Mouse (Mus musculus) limb, embryonic 10.5 days (tissue): ENCODE measurements at regions not wholly inside any gene's neighbourhood (a gene's known extent, or its start where the extent isn't known, plus 50 kb on each side); places are given as distances from the start of the nearest gene placed in this dataset.
A peak's percentile ranks its signal among the peaks of the same experiment; 100 is the strongest.

Source experiments
- DNase-seq: peaks from one replicate; pipeline ENCODE4 v3.0.0-alpha.2; 2017; ENCODE audit warnings: low spot score
- H3K27ac ChIP-seq: fragments of 300-500 bp; sonication (generic); 2 replicates; pipeline ENCODE4 v1.5.1; 2016; ENCODE audit warnings: mild to moderate bottlenecking
- H3K27me3 ChIP-seq: fragments of 300-500 bp; sonication (generic); 2 replicates; pipeline ENCODE4 v1.6.1; 2016; ENCODE audit warnings: low read depth, mild to moderate bottlenecking; ENCODE audit not compliant: poor library complexity, severe bottlenecking
- H3K36me3 ChIP-seq: fragments of 300-500 bp; sonication (generic); 2 replicates; pipeline ENCODE4 v1.6.1; 2016; ENCODE audit warnings: mild to moderate bottlenecking, moderate library complexity
- H3K4me1 ChIP-seq: fragments of 300-500 bp; sonication (generic); 2 replicates; pipeline ENCODE4 v1.6.1; 2016
- H3K4me3 ChIP-seq: fragments of 300-500 bp; sonication (generic); 2 replicates; pipeline ENCODE4 v1.5.1; 2016; ENCODE audit warnings: mild to moderate bottlenecking, moderate library complexity
- H3K9me3 ChIP-seq: fragments of 300-500 bp; sonication (generic); replicated peaks from 2 replicates; pipeline ENCODE4 v1.6.1; 2016; ENCODE audit warnings: mild to moderate bottlenecking
- WGBS: fragments of 180-500 bp; shearing (Covaris S2); methylation state at CpG from one replicate; pipeline ENCODE4 v1.1.7; 2016; 5-methylcytosine and 5-hydroxymethylcytosine counted together

GRCm38 (mm10) chr12:91980321-91980720 lies 131.4 kb upstream of the Sel1l start:
- no peak for DNase-seq
- Histone ChIP-seq H3K36me3 (no peaks in the 10 kb centered on the region), H3K4me1 (peaks cover 7% of the 10 kb centered on the region), H3K9me3 (no peaks in the 10 kb centered on the region), H3K27me3 (no peaks in the 10 kb centered on the region), H3K27ac (no peak overlapping the region), H3K4me3 (no peak overlapping the region)
- 79% methylated on average over 7 of the region's 7 CpGs for whole genome bisulfite sequencing

GRCm38 (mm10) chr12:91971045-91971444 lies 122.1 kb upstream of the Sel1l start:
- H3K36me3 ChIP-seq = no peaks in the 10 kb centered on the region
- H3K4me3 ChIP-seq = no peak overlapping the region
- H3K4me1 ChIP-seq = no peaks in the 10 kb centered on the region
- H3K27ac ChIP-seq = no peak overlapping the region
- H3K9me3 ChIP-seq = no peaks in the 10 kb centered on the region
- no peak for DNase-seq
- no peaks in the 10 kb centered on the region for H3K27me3 ChIP-seq
- WGBS = 77% methylated on average over 1 of the region's 1 CpGs

GRCm38 (mm10) chr12:91965937-91966336 lies 117.0 kb upstream of the Sel1l start:
- Histone ChIP-seq H3K36me3 (no peaks in the 10 kb centered on the region), H3K9me3 (no peaks in the 10 kb centered on the region), H3K4me1 (peaks cover 7% of the 10 kb centered on the region; the same call in 1 of the 2 replicates), H3K4me3 (no peak overlapping the region), H3K27ac (no peak overlapping the region), H3K27me3 (no peaks in the 10 kb centered on the region)
- WGBS = 93% methylated on average over 1 of the region's 1 CpGs
- peak; percentile 7 for DNase-seq

GRCm38 (mm10) chr12:91963239-91963638 lies 114.3 kb upstream of the Sel1l start:
- Histone ChIP-seq H3K9me3 (no peaks in the 10 kb centered on the region), H3K27ac (no peak overlapping the region), H3K4me1 (peaks cover 7% of the 10 kb centered on the region; the same call in 1 of the 2 replicates), H3K4me3 (no peak overlapping the region), H3K36me3 (no peaks in the 10 kb centered on the region), H3K27me3 (no peaks in the 10 kb centered on the region)
- DNase-seq = peak; percentile 28
- 40% methylated on average over 5 of the region's 5 CpGs for WGBS

- Histone ChIP-seq H3K4me1 (peaks cover 2% of the 10 kb centered on the region; the same call in 1 of the 2 replicates), H3K27me3 (no peaks in the 10 kb centered on the region), H3K36me3 (no peaks in the 10 kb centered on the region), H3K9me3 (no peaks in the 10 kb centered on the region), H3K27ac (no peak overlapping the region), H3K4me3 (no peak overlapping the region)
- peak; percentile 5 for DNase-seq
- 68% methylated on average over 4 of the region's 4 CpGs for WGBS
Observed at GRCm38 (mm10) chr12:91958086-91958485, 109.1 kb upstream of the Sel1l start.

GRCm38 (mm10) chr12:91956411-91956810 lies 107.5 kb upstream of the Sel1l start:
- no peaks in the 10 kb centered on the region for H3K27me3 ChIP-seq
- H3K36me3 ChIP-seq = no peaks in the 10 kb centered on the region
- no peak overlapping the region for H3K4me3 ChIP-seq
- 82% methylated on average over 3 of the region's 3 CpGs for WGBS
- no peak for DNase-seq
- H3K9me3 ChIP-seq = no peaks in the 10 kb centered on the region
- no peaks in the 10 kb centered on the region for H3K4me1 ChIP-seq
- H3K27ac ChIP-seq = no peak overlapping the region

GRCm38 (mm10) chr12:91948602-91949167 lies 99.7 kb upstream of the Sel1l start:
- Histone ChIP-seq H3K27ac (no peak overlapping the region), H3K4me1 (peaks cover 38% of the 10 kb centered on the region), H3K4me3 (no peak overlapping the region), H3K9me3 (no peaks in the 10 kb centered on the region), H3K27me3 (no peaks in the 10 kb centered on the region), H3K36me3 (no peaks in the 10 kb centered on the region)
- WGBS = 46% methylated on average over 8 of the region's 8 CpGs
- peak; percentile 35 for DNase-seq

- H3K36me3 ChIP-seq = no peaks in the 10 kb centered on the region
- H3K9me3 ChIP-seq = no peaks in the 10 kb centered on the region
- H3K4me3 ChIP-seq = no peak overlapping the region
- H3K27me3 ChIP-seq = no peaks in the 10 kb centered on the region
- peaks cover 38% of the 10 kb centered on the region for H3K4me1 ChIP-seq
- peak overlapping the region; percentile 53; the same call in 1 of the 2 replicates for H3K27ac ChIP-seq
- WGBS = 76% methylated on average over 3 of the region's 3 CpGs
- no peak for DNase-seq
Observed at GRCm38 (mm10) chr12:91947998-91948397, 99.0 kb upstream of the Sel1l start.

- H3K9me3 ChIP-seq = no peaks in the 10 kb centered on the region
- H3K27me3 ChIP-seq = no peaks in the 10 kb centered on the region
- no peak for DNase-seq
- WGBS = 85% methylated on average over 3 of the region's 3 CpGs
- peaks cover 38% of the 10 kb centered on the region for H3K4me1 ChIP-seq
- H3K36me3 ChIP-seq = no peaks in the 10 kb centered on the region
- no peak overlapping the region for H3K4me3 ChIP-seq
- no peak overlapping the region for H3K27ac ChIP-seq
Observed at GRCm38 (mm10) chr12:91946541-91946940, 97.6 kb upstream of the Sel1l start.

GRCm38 (mm10) chr12:91932490-91933361 lies 83.8 kb upstream of the Sel1l start:
- 56% methylated on average over 7 of the region's 7 CpGs for WGBS
- H3K36me3 ChIP-seq = no peaks in the 10 kb centered on the region
- DNase-seq = no peak
- 0 out of 2 replicates have a peak, but pooled peaks cover 6% of the 10 kb centered on the region for H3K27me3 ChIP-seq
- no peaks in the 10 kb centered on the region for H3K9me3 ChIP-seq
- no peak overlapping the region for H3K27ac ChIP-seq
- H3K4me3 ChIP-seq = no peak overlapping the region
- peaks cover 11% of the 10 kb centered on the region; the same call in 1 of the 2 replicates for H3K4me1 ChIP-seq

- no peak for DNase-seq
- Histone ChIP-seq H3K9me3 (no peaks in the 10 kb centered on the region), H3K4me3 (no peak overlapping the region), H3K27ac (no peak overlapping the region), H3K4me1 (peaks cover 11% of the 10 kb centered on the region; the same call in 1 of the 2 replicates), H3K36me3 (no peaks in the 10 kb centered on the region), H3K27me3 (0 out of 2 replicates have a peak, but pooled peaks cover 6% of the 10 kb centered on the region)
- 89% methylated on average over 6 of the region's 6 CpGs for whole genome bisulfite sequencing
Observed at GRCm38 (mm10) chr12:91931586-91931985, 82.6 kb upstream of the Sel1l start.

- H3K4me3 ChIP-seq = no peak overlapping the region
- H3K36me3 ChIP-seq = no peaks in the 10 kb centered on the region
- no peak overlapping the region for H3K27ac ChIP-seq
- DNase-seq = no peak
- 57% methylated on average over 7 of the region's 7 CpGs for WGBS
- peaks cover 14% of the 10 kb centered on the region; the same call in 1 of the 2 replicates for H3K4me1 ChIP-seq
- H3K27me3 ChIP-seq = 0 out of 2 replicates have a peak, but pooled peaks cover 6% of the 10 kb centered on the region
- no peaks in the 10 kb centered on the region for H3K9me3 ChIP-seq
Observed at GRCm38 (mm10) chr12:91929386-91930054, 80.6 kb upstream of the Sel1l start.

GRCm38 (mm10) chr12:91927576-91927975 lies 78.6 kb upstream of the Sel1l start:
- H3K9me3 ChIP-seq = no peaks in the 10 kb centered on the region
- H3K36me3 ChIP-seq = no peaks in the 10 kb centered on the region
- 84% methylated on average over 6 of the region's 6 CpGs for WGBS
- H3K27me3 ChIP-seq = 0 out of 2 replicates have a peak, but pooled peaks cover 6% of the 10 kb centered on the region
- DNase-seq = no peak
- H3K4me3 ChIP-seq = no peak overlapping the region
- no peak overlapping the region for H3K27ac ChIP-seq
- peaks cover 22% of the 10 kb centered on the region for H3K4me1 ChIP-seq
